Mouse (Mus musculus) adrenal gland, adult (tissue): Measurements from ENCODE around the gene Mettl23.
A peak's percentile ranks its signal among the peaks of the same experiment; 100 is the strongest.
"Not testable (repeated sequence)": the region's sequence is repeated elsewhere in the genome, so short reads cannot be mapped to it uniquely, and the experiment has no call there.

ENCODE experiments used
- DNase-seq, 2 experiments: peaks; one replicate each; pipeline ENCODE4 v3.0.0; 2022 to 2023; ENCODE audit warnings: low spot score in 1 of 2; ENCODE audit not compliant: inconsistent age in 2 of 2

Gene Mettl23

DNA sequence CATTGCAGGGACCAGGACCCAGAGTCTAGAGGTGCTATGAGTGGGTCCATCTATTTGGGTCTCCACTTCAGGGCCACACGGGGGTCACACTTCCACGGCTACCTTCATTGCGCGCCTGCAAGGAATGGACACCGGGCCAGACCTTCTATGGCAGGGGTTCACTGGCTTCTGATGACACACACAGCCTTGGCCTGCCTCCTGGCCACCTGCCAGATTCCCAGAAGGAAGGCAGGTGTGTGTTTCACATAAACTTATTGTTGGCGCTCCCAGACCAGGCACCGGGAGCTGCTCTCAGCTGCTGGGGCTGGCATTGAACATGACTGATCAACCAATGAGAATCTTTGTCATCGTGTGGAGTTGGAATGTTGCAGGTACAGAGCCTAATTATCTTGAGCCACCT, 35.4 kb downstream of the Mettl23 start:
- DNase-seq, result peak in 1 of 2 experiments; percentile 45

DNA sequence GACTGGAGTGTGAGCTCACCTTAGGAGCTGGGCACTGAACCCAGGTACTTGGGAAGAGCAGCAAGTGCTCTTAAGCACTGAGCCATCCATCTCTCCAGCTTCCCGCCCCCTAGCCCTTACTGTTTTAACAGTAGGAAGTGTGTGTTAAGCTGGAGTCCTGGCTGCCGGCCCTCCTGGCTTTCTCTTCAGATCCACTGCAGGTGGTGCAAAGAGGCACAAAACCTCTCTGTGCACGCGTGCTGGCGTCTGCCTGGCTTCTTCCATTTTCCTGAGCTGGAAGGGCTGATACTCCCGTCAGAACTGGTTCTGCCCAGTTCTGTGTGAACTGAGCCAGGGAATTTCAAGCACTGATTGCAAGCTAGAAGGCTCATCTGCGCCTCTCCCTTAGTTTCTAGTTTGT, 37.8 kb downstream of the Mettl23 start:
- no peak for DNase-seq

DNA sequence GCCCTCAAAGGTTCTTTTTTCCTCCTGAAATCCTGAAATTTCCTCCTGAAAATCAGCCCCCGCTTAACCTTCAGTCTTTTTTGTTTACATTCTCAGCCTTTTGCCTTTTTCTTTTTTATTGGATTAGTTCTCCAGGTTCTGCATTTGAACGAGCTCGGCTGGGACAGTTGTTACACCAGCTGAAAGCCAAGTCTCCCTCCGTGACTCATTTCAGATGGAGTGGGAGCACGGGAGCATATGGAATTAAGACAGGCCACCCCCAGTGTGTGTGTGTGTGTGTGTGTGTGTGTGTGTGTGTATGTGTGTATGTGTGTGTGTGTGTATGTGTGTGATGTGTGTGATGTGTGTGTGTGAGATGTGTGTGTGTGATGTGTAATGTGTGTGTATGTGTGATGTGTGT, 38.4 kb downstream of the Mettl23 start:
- DNase-seq, result no peak

DNA sequence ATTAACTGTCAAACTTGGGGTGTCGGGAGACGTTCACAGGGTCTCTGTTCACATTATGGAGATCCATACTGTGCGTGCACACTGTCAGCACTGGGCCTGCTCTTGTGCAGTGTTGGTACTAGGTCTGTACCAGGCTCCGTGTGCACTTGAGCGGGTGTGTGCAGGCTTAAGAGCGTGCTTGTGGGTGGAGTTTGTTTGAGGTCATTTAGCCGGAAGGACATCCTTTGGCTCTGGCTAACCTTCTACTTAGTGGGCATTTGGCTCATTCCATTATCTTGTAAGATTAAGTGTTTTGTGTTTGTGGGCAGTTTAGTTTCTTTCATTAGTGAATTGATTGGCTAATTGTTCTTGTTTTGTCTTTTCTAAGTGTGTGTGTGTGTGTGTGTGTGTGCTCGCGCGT, 39.4 kb downstream of the Mettl23 start:
- DNase-seq, result no peak

DNA sequence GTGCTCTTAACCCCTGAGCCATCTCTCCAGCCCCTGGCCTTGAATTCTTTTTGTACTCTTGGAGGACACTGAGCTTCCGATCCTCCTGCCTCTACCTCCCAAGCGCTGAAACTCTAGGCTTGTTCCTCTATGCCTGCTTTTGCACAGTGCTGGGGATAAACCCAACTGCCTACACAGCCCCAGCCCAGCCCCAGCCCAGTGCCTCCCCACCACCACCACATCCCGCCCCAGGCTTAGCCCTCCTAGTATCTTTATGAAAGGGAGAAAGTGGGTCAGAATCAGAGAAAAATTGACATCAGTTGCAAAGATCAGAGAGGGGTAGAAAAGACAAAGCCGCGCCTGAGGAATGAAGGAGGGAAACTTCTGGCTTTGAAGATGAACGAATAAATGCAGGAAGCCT, 41.0 kb downstream of the Mettl23 start:
- no peak for DNase-seq

DNA sequence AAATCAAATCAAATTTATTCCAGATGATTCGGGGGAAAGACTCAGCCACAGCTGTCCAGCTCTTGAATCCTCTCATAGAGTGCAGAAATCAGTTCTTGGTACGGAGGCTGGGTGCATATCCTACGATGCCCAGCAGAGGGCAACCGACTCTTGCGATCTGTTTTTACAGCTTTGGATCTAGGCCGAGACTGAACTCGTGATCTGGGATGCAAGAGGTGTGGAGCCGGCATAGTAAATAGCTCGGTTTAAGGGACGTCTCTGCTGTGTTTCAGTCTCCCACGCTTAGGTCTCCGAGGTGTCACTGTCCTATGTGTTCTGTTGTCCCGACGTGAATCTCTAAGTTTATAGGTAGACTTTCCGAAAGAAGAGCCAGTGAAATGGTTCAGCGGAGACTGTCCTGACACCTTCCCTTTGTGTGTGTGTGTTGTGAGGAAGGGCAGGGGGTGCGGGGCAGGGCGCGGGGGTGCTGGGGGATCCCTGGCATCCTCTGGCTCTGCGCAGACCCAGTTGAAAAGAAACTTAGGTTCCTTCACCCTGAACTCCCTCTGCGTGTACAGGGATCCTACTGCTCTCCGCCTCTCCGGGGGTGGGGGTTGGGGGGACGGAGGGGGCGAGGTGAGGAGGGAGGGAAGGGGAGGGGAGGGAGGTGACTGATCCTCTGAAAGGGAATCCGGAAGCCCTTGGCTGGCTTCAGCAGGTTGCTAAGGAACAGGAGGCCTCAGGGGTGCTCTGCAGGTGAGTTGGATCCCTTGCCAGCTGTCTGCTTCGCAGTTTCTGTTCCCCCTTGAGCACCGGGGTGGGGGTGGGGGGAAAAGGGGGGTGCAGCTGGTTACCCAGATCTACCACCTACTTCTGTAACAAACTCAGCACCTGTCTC, 42.4 kb downstream of the Mettl23 start:
- DNase-seq, result peak; percentile 70 to 92

DNA sequence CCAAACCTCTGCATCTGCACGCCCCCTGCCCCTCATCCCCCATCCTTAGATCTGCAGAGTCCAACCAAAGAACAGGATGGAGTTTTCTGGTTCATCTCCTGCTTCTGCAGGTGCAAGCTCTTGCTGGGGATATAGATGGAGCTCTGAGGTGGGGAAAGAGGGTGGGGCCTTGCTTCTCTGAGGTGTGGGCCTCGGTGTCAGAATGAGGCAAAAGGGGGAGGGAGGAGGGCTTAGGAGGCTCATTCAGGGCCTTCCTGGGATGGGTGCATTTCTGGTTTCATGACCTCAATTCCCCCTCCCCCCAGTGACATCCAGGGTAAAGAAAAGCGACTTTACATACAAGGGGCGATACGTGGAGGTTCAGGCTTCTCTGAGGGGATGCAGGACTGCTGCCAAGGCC, 44.1 kb downstream of the Mettl23 start:
- DNase-seq, result no peak

DNA sequence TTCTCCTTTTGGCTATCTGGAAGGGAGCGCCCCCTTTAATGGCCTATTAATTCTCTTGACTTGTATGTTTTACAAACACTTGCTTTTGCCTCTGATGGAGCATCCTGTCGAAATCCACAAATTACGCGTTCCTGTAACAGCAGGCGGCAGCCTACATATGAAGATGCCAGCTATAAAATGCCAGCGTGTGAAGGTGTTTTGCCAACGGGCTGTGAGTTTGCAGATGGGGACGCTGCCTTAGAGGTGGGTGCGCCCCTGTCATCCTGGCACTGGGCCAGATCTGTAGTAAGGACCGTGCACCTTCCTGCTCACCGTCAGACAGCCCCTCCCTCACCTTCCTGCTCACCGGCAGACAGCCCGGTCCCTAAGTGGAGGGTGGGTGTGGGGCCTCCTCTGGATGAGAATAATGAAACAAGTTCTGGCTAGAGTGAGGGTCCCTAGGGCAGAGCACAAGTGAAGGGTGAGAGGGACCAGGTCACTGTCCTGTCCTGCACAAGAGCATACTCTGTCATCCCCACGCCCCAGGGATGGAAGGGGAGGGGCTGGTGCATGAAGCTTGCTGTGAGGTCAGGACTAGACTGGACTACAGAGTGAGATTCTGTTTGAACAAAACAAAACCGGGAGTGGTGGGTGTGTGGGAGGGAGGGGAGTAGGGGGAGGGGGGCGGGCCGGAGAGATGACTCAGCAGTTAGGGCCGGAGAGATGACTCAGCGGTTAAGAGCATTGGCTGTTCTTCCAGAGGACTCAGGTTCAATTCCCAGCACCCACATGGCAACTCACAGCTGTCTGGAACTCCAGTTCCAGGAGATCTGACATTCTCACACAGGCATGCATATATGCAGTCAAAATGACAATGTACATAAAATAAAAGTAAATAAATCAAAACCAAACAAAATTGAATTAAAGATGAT, 50.7 kb downstream of the Mettl23 start:
- DNase-seq, result no peak

DNA sequence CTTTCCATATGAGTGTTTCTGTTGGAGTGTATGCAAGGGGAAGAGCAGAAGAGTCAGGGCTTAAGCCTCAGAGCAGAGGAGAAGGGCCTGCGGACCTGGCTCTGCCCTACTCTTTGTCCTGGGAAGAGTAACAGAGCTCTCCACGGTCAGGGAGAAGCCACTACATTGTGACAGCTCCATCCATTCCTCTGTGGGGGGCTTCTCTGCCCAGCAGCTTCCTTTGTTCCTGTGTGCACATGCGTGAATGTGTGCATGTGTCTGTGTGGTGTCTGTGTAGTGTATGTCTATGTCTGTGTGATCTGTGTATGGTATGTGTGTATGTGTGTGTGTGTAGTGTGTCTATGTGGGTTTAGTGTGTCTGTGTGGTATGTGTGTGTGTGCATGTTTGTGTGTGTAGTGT, 52.3 kb downstream of the Mettl23 start:
- DNase-seq, result no peak

DNA sequence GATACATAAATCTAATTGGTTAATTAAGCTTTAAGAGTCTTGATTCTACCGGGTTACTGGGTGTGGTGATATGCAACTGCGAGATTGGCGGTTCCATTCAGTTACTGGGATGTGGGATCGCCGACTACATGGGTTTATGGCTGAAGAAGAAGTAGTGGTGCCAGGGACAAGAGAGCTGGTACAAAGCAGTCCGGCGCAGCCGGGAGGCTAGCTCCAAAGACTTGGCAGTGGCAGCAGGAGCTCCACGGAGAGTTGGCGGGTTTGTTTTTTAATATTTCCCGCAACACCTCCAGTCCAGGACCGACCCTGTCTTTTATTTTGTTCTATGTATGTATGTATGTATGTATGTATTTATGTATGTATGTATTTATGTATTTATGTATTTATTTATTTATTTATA, 56.2 kb downstream of the Mettl23 start:
- no peak for DNase-seq

DNA sequence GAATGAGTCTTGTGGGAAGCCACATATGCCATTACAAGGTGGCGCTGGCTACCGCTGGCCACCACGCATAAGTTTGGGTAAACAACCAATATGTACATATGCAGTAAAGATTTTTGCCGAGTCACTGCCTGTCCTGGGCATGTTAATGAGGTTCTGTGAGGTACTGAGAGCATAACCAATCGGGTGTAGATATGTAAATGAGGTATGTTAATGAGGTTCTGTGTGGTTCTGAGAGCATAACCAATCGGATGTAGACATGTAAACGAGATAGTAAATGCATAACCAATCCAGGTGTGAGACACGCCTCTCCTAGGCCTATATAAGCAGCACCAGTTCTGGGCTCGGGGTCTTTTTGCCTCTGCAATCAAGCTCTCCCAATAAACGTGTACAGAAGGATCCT, 59.5 kb downstream of the Mettl23 start:
- DNase-seq, result not testable (repeated sequence)
